Mouse (Mus musculus): Measurements from ENCODE around the gene Tmem91. TPM values are rescaled to one million over a fixed set of nuclear protein-coding genes. Genes with fewer than 3 reads are reported as not detected.

Tmem91 gene
- polyA plus RNA-seq, 1 experiment from 2014 or later, result 2.2 TPM

- no peak overlapping the region for H3K27ac ChIP-seq (ENCODE audit: low read depth, low read length)
- no peaks in the 10 kb centered on the region for H3K36me3 ChIP-seq (ENCODE audit: control insufficient read depth, insufficient read depth, low read length)
- no peaks in the 10 kb centered on the region for H3K27me3 ChIP-seq (ENCODE audit: control insufficient read depth, insufficient read depth, low read length)
- peak; percentile 58; the same call in 1 of the 2 replicates for ATAC-seq (ENCODE audit: low FRiP score)
- 4% methylated on average over 37 of the region's 37 CpGs for WGBS
- no peaks in the 10 kb centered on the region for H3K9me3 ChIP-seq (ENCODE audit: control insufficient read depth, low read length)
- DNase-seq (ENCODE audit: low spot score), result no peak
- no peaks in the 10 kb centered on the region for H3K4me1 ChIP-seq (replicated peaks; ENCODE audit: control insufficient read depth, insufficient read depth, low read length)
- H3K4me2 ChIP-seq (replicated peaks; ENCODE audit: low read depth, low read length), result peak overlapping the region; percentile 49
- H3K9ac ChIP-seq (ENCODE audit: low read depth, low read length), result no peak overlapping the region
- peak overlapping the region; percentile 29 for H3K4me3 ChIP-seq (ENCODE audit: low read depth, low read length)
Observed at GRCm38 (mm10) chr7:25704716-25705364, 29.9 kb upstream of the Tmem91 start.

DNA sequence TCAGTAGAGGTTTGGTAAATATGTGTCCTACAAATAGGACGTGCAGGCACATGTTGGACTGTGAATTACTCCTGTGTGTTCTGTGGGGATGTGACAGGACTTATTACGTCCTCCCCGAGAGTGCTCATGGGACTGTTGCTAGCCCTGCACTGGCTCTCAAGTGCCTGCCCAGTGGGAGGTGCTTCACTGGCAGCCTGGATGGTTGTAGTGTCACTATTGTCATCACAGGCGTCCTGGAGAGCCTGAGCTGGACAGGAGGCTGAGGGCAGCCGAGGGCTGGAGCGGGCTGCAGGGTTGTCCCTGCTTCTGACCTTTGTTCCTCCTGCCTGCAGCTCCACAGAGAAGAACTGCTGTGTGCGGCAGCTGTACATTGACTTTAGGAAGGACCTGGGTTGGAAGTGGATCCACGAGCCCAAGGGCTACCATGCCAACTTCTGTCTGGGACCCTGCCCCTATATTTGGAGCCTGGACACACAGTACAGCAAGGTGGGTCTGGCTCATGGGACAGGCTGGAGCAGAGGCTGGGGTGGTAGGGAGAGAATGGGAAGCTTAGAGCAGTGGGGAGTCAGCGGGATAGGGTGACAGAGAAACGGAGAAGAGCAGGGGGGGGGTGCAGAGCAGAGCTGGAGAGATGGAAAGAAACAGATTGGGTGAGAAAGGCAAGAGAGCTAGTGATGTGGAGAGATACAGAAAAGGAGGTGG lies 29.0 kb upstream of the Tmem91 start:
- no peak overlapping the region for H3K9ac ChIP-seq (ENCODE audit: low read depth, low read length)
- no peaks in the 10 kb centered on the region for H3K27me3 ChIP-seq (ENCODE audit: control insufficient read depth, insufficient read depth, low read length)
- DNase-seq (ENCODE audit: low spot score) (no peak), ATAC-seq (ENCODE audit: low FRiP score) (no peak)
- H3K9me3 ChIP-seq (ENCODE audit: control insufficient read depth, low read length), result no peaks in the 10 kb centered on the region
- H3K4me3 ChIP-seq (ENCODE audit: low read depth, low read length), result no peak overlapping the region
- 18% methylated on average over 10 of the region's 10 CpGs for WGBS
- no peak overlapping the region for H3K4me2 ChIP-seq (replicated peaks; ENCODE audit: low read depth, low read length)
- no peaks in the 10 kb centered on the region for H3K36me3 ChIP-seq (ENCODE audit: control insufficient read depth, insufficient read depth, low read length)
- no peak overlapping the region for H3K27ac ChIP-seq (ENCODE audit: low read depth, low read length)
- no peaks in the 10 kb centered on the region for H3K4me1 ChIP-seq (replicated peaks; ENCODE audit: control insufficient read depth, insufficient read depth, low read length)

- Histone ChIP-seq H3K4me3 (ENCODE audit: low read depth, low read length) (no peak overlapping the region), H3K9me3 (ENCODE audit: control insufficient read depth, low read length) (no peaks in the 10 kb centered on the region), H3K36me3 (ENCODE audit: control insufficient read depth, insufficient read depth, low read length) (no peaks in the 10 kb centered on the region), H3K4me2 (replicated peaks; ENCODE audit: low read depth, low read length) (no peak overlapping the region), H3K4me1 (replicated peaks; ENCODE audit: control insufficient read depth, insufficient read depth, low read length) (no peaks in the 10 kb centered on the region), H3K27ac (ENCODE audit: low read depth, low read length) (no peak overlapping the region), H3K27me3 (ENCODE audit: control insufficient read depth, insufficient read depth, low read length) (no peaks in the 10 kb centered on the region), H3K9ac (ENCODE audit: low read depth, low read length) (no peak overlapping the region)
- 92% methylated on average over 2 of the region's 2 CpGs for WGBS
- ATAC-seq (ENCODE audit: low FRiP score) (no peak), DNase-seq (ENCODE audit: low spot score) (no peak)
Observed at GRCm38 (mm10) chr7:25702350-25702749, 27.4 kb upstream of the Tmem91 start.

DNA sequence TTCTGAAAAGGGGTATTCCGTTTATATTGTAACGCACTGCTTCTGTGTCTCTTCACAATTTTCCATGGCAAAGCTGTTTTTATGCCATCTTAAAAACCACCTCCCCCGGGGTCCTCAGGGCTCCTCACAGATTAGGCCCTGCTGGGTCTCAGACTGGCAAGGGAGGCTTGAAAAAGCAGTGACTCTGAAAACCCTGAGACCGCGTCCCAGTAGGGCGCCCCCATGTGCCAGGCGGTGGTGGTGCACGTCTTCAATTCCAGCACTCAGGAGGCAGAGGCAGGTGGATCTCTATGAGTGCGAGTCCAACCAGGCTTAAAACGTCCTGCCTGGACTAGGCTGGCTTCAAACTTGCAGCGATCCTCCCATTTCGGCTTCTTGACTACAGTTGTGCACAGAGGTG lies 25.8 kb upstream of the Tmem91 start:
- no peaks in the 10 kb centered on the region for H3K4me1 ChIP-seq (replicated peaks; ENCODE audit: control insufficient read depth, insufficient read depth, low read length)
- H3K27me3 ChIP-seq (ENCODE audit: control insufficient read depth, insufficient read depth, low read length), result no peaks in the 10 kb centered on the region
- DNase-seq (ENCODE audit: low spot score) (no peak), ATAC-seq (ENCODE audit: low FRiP score) (no peak)
- 72% methylated on average over 12 of the region's 12 CpGs for WGBS
- H3K9me3 ChIP-seq (ENCODE audit: control insufficient read depth, low read length), result no peaks in the 10 kb centered on the region
- no peak overlapping the region for H3K4me3 ChIP-seq (ENCODE audit: low read depth, low read length)
- no peaks in the 10 kb centered on the region for H3K36me3 ChIP-seq (ENCODE audit: control insufficient read depth, insufficient read depth, low read length)
- H3K27ac ChIP-seq (ENCODE audit: low read depth, low read length), result no peak overlapping the region
- no peak overlapping the region for H3K9ac ChIP-seq (ENCODE audit: low read depth, low read length)
- no peak overlapping the region for H3K4me2 ChIP-seq (replicated peaks; ENCODE audit: low read depth, low read length)

GRCm38 (mm10) chr7:25699851-25700250 lies 24.9 kb upstream of the Tmem91 start:
- no peak overlapping the region for H3K27ac ChIP-seq (ENCODE audit: low read depth, low read length)
- H3K4me2 ChIP-seq (replicated peaks; ENCODE audit: low read depth, low read length), result no peak overlapping the region
- no peak overlapping the region for H3K4me3 ChIP-seq (ENCODE audit: low read depth, low read length)
- H3K9me3 ChIP-seq (ENCODE audit: control insufficient read depth, low read length), result no peaks in the 10 kb centered on the region
- H3K27me3 ChIP-seq (ENCODE audit: control insufficient read depth, insufficient read depth, low read length), result no peaks in the 10 kb centered on the region
- H3K36me3 ChIP-seq (ENCODE audit: control insufficient read depth, insufficient read depth, low read length), result no peaks in the 10 kb centered on the region
- DNase-seq (ENCODE audit: low spot score) (no peak), ATAC-seq (ENCODE audit: low FRiP score) (no peak)
- no peaks in the 10 kb centered on the region for H3K4me1 ChIP-seq (replicated peaks; ENCODE audit: control insufficient read depth, insufficient read depth, low read length)
- H3K9ac ChIP-seq (ENCODE audit: low read depth, low read length), result no peak overlapping the region
- WGBS, result 49% methylated on average over 13 of the region's 13 CpGs

DNA sequence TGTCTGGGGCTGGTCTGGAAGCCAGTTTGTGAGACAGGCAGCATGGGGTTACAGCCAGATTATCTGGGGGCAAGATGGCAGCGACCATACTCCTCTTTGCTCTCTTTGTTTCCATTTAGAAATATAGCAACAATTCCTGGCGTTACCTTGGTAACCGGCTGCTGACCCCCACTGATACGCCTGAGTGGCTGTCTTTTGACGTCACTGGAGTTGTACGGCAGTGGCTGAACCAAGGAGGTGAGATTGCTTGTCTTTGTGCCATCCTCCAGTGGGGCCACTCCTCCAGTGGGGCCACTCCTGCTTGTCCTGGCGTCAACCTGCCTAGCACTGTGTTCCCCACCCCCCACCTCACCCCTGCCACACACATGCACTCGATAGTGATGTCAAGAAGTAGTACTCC lies 19.1 kb upstream of the Tmem91 start:
- DNase-seq (ENCODE audit: low spot score) (no peak), ATAC-seq (ENCODE audit: low FRiP score) (no peak)
- 48% methylated on average over 8 of the region's 8 CpGs for WGBS
- no peak overlapping the region for H3K4me3 ChIP-seq (ENCODE audit: low read depth, low read length)
- no peak overlapping the region for H3K27ac ChIP-seq (ENCODE audit: low read depth, low read length)
- no peaks in the 10 kb centered on the region for H3K9me3 ChIP-seq (ENCODE audit: control insufficient read depth, low read length)
- H3K4me1 ChIP-seq (replicated peaks; ENCODE audit: control insufficient read depth, insufficient read depth, low read length), result peaks cover 2% of the 10 kb centered on the region
- peaks cover 14% of the 10 kb centered on the region for H3K27me3 ChIP-seq (ENCODE audit: control insufficient read depth, insufficient read depth, low read length)
- no peak overlapping the region for H3K4me2 ChIP-seq (replicated peaks; ENCODE audit: low read depth, low read length)
- no peaks in the 10 kb centered on the region for H3K36me3 ChIP-seq (ENCODE audit: control insufficient read depth, insufficient read depth, low read length)
- no peak overlapping the region for H3K9ac ChIP-seq (ENCODE audit: low read depth, low read length)

DNA sequence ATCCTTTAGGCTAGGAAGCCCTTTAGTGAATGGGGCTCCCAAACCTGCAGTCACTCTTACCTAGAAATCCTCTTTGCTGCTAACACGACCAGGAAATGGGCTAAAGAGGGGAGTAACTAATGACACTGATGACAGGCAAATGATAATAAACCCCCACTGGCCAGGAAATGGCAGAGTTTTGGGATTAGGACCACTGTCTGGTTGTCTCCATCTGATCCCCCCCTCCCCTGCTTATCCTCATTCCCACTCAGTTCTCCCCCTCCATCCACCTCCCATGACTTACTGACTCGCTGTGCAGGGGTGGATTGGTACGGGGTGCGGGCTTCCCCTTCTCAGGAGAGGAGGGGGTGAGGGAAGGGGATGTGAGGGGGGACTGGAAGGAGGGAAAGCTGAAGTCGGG lies 15.1 kb upstream of the Tmem91 start:
- Histone ChIP-seq H3K9ac (ENCODE audit: low read depth, low read length) (no peak overlapping the region), H3K27me3 (ENCODE audit: control insufficient read depth, insufficient read depth, low read length) (peaks cover 47% of the 10 kb centered on the region), H3K4me1 (replicated peaks; ENCODE audit: control insufficient read depth, insufficient read depth, low read length) (peaks cover 12% of the 10 kb centered on the region), H3K9me3 (ENCODE audit: control insufficient read depth, low read length) (no peaks in the 10 kb centered on the region), H3K4me3 (ENCODE audit: low read depth, low read length) (no peak overlapping the region), H3K27ac (ENCODE audit: low read depth, low read length) (no peak overlapping the region), H3K36me3 (ENCODE audit: control insufficient read depth, insufficient read depth, low read length) (no peaks in the 10 kb centered on the region), H3K4me2 (replicated peaks; ENCODE audit: low read depth, low read length) (no peak overlapping the region)
- DNase-seq (ENCODE audit: low spot score) (no peak), ATAC-seq (ENCODE audit: low FRiP score) (no peak)
- WGBS, result 37% methylated on average over 5 of the region's 5 CpGs

- no peak for DNase-seq (ENCODE audit: low spot score)
- Histone ChIP-seq H3K36me3 (ENCODE audit: control insufficient read depth, insufficient read depth, low read length) (no peaks in the 10 kb centered on the region), H3K4me1 (replicated peaks; ENCODE audit: control insufficient read depth, insufficient read depth, low read length) (peaks cover 12% of the 10 kb centered on the region), H3K4me2 (replicated peaks; ENCODE audit: low read depth, low read length) (peak overlapping the region; percentile 56), H3K27me3 (ENCODE audit: control insufficient read depth, insufficient read depth, low read length) (peaks cover 47% of the 10 kb centered on the region), H3K9ac (ENCODE audit: low read depth, low read length) (no peak overlapping the region), H3K4me3 (ENCODE audit: low read depth, low read length) (peak overlapping the region; percentile 43; the same call in 1 of the 2 replicates), H3K27ac (ENCODE audit: low read depth, low read length) (no peak overlapping the region), H3K9me3 (ENCODE audit: control insufficient read depth, low read length) (no peaks in the 10 kb centered on the region)
- ATAC-seq (ENCODE audit: low FRiP score), result no peak
- WGBS, result 13% methylated on average over 12 of the region's 12 CpGs
Observed at GRCm38 (mm10) chr7:25689603-25690021, 14.6 kb upstream of the Tmem91 start.
